In genomic region chr6:126643341-126644055, GRCm38 (mm10) we compare ENCODE assay signal across 10 mouse cellular contexts. TPM values are rescaled to one million over a fixed set of nuclear protein-coding genes. Genes with fewer than 3 reads are reported as not detected.
DNase-seq lines count a peak whose midpoint lies in the region; ATAC-seq and TF ChIP-seq lines count a peak whose summit lies in the region.
"Had no signal": no experiment of that assay in that cellular context is flagged by ENCODE, and none has a peak within 500 bp of the region (broad histone marks: within the 10 kb centered on the region; RNA-seq: fewer than 3 reads in every experiment).

No protein-coding gene starts in this region.

- no peaks in the 10 kb centered on the region for H3K36me3 ChIP-seq in intestine, postnatal 0 days (ENCODE audit: control insufficient read depth, insufficient read depth)

- peak overlapping the region; percentile 73 for H3K4me2 ChIP-seq in intestine, postnatal 0 days (replicated peaks; ENCODE audit: low read depth)

- no peak overlapping the region for H3K27ac ChIP-seq in intestine, postnatal 0 days (ENCODE audit: low read depth, low read length)
- H3K27ac ChIP-seq in olfactory bulb, adult 2 months (ENCODE audit: insufficient read depth, low read depth, low read length), result no peak overlapping the region

- no peak overlapping the region for H3K9ac ChIP-seq in intestine, postnatal 0 days (ENCODE audit: low read depth, low read length)

- H3K27me3 ChIP-seq in intestine, postnatal 0 days (replicated peaks; ENCODE audit: control insufficient read depth, insufficient read depth, low read length), result peaks cover 76% of the 10 kb centered on the region

- peak overlapping the region; percentile 42 for H3K4me3 ChIP-seq in intestine, postnatal 0 days (ENCODE audit: low read depth, low read length)
- peak overlapping the region; percentile 87 for H3K4me3 ChIP-seq in olfactory bulb, adult 2 months (ENCODE audit: insufficient read depth, low read depth, low read length)

- WGBS in intestine, postnatal 0 days, result 2% methylated on average over 25 of the region's 25 CpGs
- WGBS in olfactory bulb, adult 2 months, result 1% methylated on average over 25 of the region's 25 CpGs

- no peak for TF ChIP-seq POLR2A in olfactory bulb, adult 2 months (IDR thresholded peaks at IDR 0.05; ENCODE audit: insufficient read depth, low read depth, low read length)

- TF ChIP-seq CTCF in intestine, postnatal 0 days (IDR thresholded peaks at IDR 0.05; ENCODE audit: low read depth), result no peak
- no peak for TF ChIP-seq CTCF in olfactory bulb, adult 2 months (IDR thresholded peaks at IDR 0.05; ENCODE audit: insufficient read depth, low read depth, low read length)

- no peaks in the 10 kb centered on the region for H3K9me3 ChIP-seq in intestine, postnatal 0 days (ENCODE audit: control insufficient read depth)

- 0 out of 2 replicates have a peak, but pooled peaks cover 5% of the 10 kb centered on the region for H3K4me1 ChIP-seq in intestine, postnatal 0 days (replicated peaks; ENCODE audit: control insufficient read depth, insufficient read depth, low read length)
- H3K4me1 ChIP-seq in olfactory bulb, adult 2 months (ENCODE audit: control insufficient read depth, insufficient read depth, low read length), result peaks cover 21% of the 10 kb centered on the region

- ATAC-seq in intestine, postnatal 0 days, result no peak

- DNase-seq in embryo, embryonic 9.5 days (ENCODE audit: extremely low spot score), result peak; percentile 11
- DNase-seq in embryo, embryonic 10 days (ENCODE audit: low spot score), result no peak
- DNase-seq in right cerebral cortex, postnatal 25 days, result peak; percentile 29
- DNase-seq in right cerebral cortex, postnatal 14 days, result no peak
- no peak for DNase-seq in adrenal gland, adult 18-20 months (ENCODE audit: low spot score in 2 of 2)
- no peak for DNase-seq in MN1 (ENCODE audit: low spot score)

RNA-seq across cellular contexts. Expression of gene Kcna1, which starts 2.7 kb away (rescaled TPM):
- 0.10 and 0.16 TPM in 2 replicates for polyA plus RNA-seq in intestine, postnatal 0 days (2015; fragmentation: Nextera tagmentation; extraction: Ambion mirVana)
- polyA plus RNA-seq in olfactory bulb, adult 2 months (2012; ENCODE audit: insufficient read depth, insufficient read length, low replicate concordance, missing spikeins), result not detected in 2 replicates
- total RNA-seq in adrenal gland, adult 18-20 months (2021), result 1 to 10 TPM in 1 of 2 experiments, under 1 TPM in 1; 0.83 to 2.2 TPM
- total RNA-seq: neutrophil, adult 5-6 weeks had no signal
- polyA plus RNA-seq: C2C12 had no signal

Comparison
In these comparisons a context has a peak if more than half of its experiments do, and no peak if none do; other contexts are left out.
1. DNase-seq: peak in embryo, embryonic 9.5 days (single experiment) and right cerebral cortex, postnatal 25 days (single experiment); none in embryo, embryonic 10 days (single experiment), right cerebral cortex, postnatal 14 days (single experiment), adrenal gland, adult 18-20 months (0 of 2) and MN1 (single experiment).